Mouse (Mus musculus): Measurements from ENCODE around the gene Pou2f3. TPM values are rescaled to one million over a fixed set of nuclear protein-coding genes. Genes with fewer than 3 reads are reported as not detected.

Pou2f3 gene
- polyA plus RNA-seq, 1 experiment from 2014 or later, result 0.47 TPM

DNA sequence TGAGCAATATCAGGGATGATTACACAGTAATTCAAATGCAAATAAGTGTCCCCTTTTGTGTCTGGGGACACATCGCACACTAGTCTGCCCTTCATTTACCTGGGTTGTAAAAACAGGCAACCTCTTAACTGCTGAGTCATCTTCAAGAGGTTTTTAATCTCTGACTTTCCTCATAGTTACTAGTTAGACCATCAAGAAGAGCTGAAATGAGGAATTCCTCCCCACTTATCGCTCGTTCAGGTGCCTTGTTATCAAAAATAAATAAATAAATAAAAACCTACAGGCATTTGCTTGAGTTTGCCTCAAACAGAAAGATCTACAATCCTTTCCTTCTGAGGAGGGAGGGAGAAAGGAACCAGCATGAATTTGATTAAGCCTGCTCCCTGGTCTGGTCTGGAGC lies 101.4 kb downstream of the Pou2f3 start:
- Histone ChIP-seq H3K4me3 (replicated peaks; ENCODE audit: low read depth, low read length) (no peak overlapping the region), H3K9me3 (replicated peaks; ENCODE audit: low read length) (no peaks in the 10 kb centered on the region), H3K9ac (ENCODE audit: low read depth, low read length) (no peak overlapping the region), H3K27me3 (ENCODE audit: insufficient read depth, low read length) (no peaks in the 10 kb centered on the region), H3K27ac (no peak overlapping the region), H3K4me1 (replicated peaks; ENCODE audit: insufficient read depth, low read length) (no peaks in the 10 kb centered on the region), H3K4me2 (ENCODE audit: low read length) (no peak overlapping the region), H3K36me3 (ENCODE audit: insufficient read depth, low read length) (no peaks in the 10 kb centered on the region)
- 88% methylated on average over 3 of the region's 3 CpGs for WGBS
- DNase-seq (ENCODE audit: low spot score), result no peak
- no peak for TF ChIP-seq CTCF (IDR thresholded peaks at IDR 0.05; ENCODE audit: low read depth)
- no peak for ATAC-seq (replicated peaks; ENCODE audit: low FRiP score, low read depth)

GRCm38 (mm10) chr9:43108081-43108480 lies 102.1 kb downstream of the Pou2f3 start:
- 97% methylated on average over 1 of the region's 1 CpGs for WGBS
- no peak overlapping the region for H3K27ac ChIP-seq
- peaks cover 2% of the 10 kb centered on the region for H3K4me1 ChIP-seq (replicated peaks; ENCODE audit: insufficient read depth, low read length)
- H3K9ac ChIP-seq (ENCODE audit: low read depth, low read length), result no peak overlapping the region
- no peaks in the 10 kb centered on the region for H3K9me3 ChIP-seq (replicated peaks; ENCODE audit: low read length)
- TF ChIP-seq CTCF (IDR thresholded peaks at IDR 0.05; ENCODE audit: low read depth), result no peak
- H3K36me3 ChIP-seq (ENCODE audit: insufficient read depth, low read length), result no peaks in the 10 kb centered on the region
- H3K27me3 ChIP-seq (ENCODE audit: insufficient read depth, low read length), result no peaks in the 10 kb centered on the region
- no peak overlapping the region for H3K4me3 ChIP-seq (replicated peaks; ENCODE audit: low read depth, low read length)
- ATAC-seq (replicated peaks; ENCODE audit: low FRiP score, low read depth) (no peak), DNase-seq (ENCODE audit: low spot score) (no peak)
- no peak overlapping the region for H3K4me2 ChIP-seq (ENCODE audit: low read length)

- Histone ChIP-seq H3K27me3 (ENCODE audit: insufficient read depth, low read length) (no peaks in the 10 kb centered on the region), H3K27ac (0 out of 2 replicates have a peak overlapping the region, but pooled peaks have one; percentile 97), H3K4me1 (replicated peaks; ENCODE audit: insufficient read depth, low read length) (peaks cover 4% of the 10 kb centered on the region), H3K4me3 (replicated peaks; ENCODE audit: low read depth, low read length) (no peak overlapping the region), H3K9me3 (replicated peaks; ENCODE audit: low read length) (no peaks in the 10 kb centered on the region), H3K36me3 (ENCODE audit: insufficient read depth, low read length) (no peaks in the 10 kb centered on the region), H3K9ac (ENCODE audit: low read depth, low read length) (0 out of 2 replicates have a peak overlapping the region, but pooled peaks have one; percentile 10), H3K4me2 (ENCODE audit: low read length) (peak overlapping the region; percentile 81)
- no peak for DNase-seq (ENCODE audit: low spot score)
- no peak for TF ChIP-seq CTCF (IDR thresholded peaks at IDR 0.05; ENCODE audit: low read depth)
- ATAC-seq (replicated peaks; ENCODE audit: low FRiP score, low read depth), result no peak
- WGBS, result 51% methylated on average over 5 of the region's 5 CpGs
Observed at GRCm38 (mm10) chr9:43107555-43107954, 102.6 kb downstream of the Pou2f3 start.

- Histone ChIP-seq H3K27ac (peak within 1 kb of the TSS; percentile 97), H3K4me2 (ENCODE audit: low read length) (peak within 1 kb of the TSS; percentile 81), H3K4me1 (replicated peaks; ENCODE audit: insufficient read depth, low read length) (peaks cover 6% of the 10 kb centered on the region), H3K36me3 (ENCODE audit: insufficient read depth, low read length) (no peaks in the 10 kb centered on the region), H3K9me3 (replicated peaks; ENCODE audit: low read length) (no peaks in the 10 kb centered on the region), H3K9ac (ENCODE audit: low read depth, low read length) (peak within 1 kb of the TSS; percentile 97), H3K27me3 (ENCODE audit: insufficient read depth, low read length) (no peaks in the 10 kb centered on the region), H3K4me3 (replicated peaks; ENCODE audit: low read depth, low read length) (peak within 1 kb of the TSS; percentile 93)
- peak; percentile 90 for DNase-seq (ENCODE audit: low spot score)
- ATAC-seq (replicated peaks; ENCODE audit: low FRiP score, low read depth), result no peak
- TF ChIP-seq CTCF (IDR thresholded peaks at IDR 0.05; ENCODE audit: low read depth), result peak; percentile 84
- WGBS, result 16% methylated on average over 10 of the region's 10 CpGs
Observed at GRCm38 (mm10) chr9:43107187-43107517, 103.0 kb downstream of the Pou2f3 start, which contains the start of gene Arhgef12. Gene Arhgef12 (minus strand): TSS chr9:43107239.

DNA sequence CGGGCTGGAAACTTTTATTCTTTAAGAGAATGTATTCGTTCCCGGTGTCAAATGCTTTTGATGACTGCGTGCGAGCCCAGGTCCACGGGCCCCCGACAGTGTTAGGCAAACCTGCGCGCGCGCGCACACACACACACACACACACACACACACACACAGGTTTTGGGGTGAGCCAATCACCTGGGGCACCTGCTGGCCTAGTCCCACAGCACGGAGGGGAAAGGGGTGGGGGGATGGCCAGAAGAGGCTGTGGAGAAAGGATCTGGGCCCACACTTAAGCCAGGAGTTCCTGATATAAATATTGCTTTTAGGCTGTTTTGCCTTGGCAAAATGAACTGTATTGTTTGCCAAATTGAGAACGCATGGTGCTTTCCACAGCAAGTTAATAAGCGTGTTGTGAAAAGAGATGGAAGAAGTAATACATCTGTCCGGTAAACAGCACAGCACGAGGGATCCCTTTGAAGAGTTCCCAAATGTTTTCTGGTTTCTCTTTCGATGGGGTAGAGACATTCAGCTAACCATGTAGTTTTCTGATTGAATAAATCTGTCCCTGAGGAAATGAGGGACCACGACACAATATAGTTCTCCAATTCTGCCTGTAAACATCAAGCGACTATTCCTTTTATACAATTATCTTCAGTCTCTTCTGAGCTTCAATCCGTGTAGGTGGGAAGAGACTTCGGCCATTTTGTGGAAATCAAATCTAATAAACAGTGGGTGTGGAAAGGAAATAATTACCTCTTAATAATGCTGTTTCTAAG lies 103.6 kb downstream of the Pou2f3 start:
- ATAC-seq (replicated peaks; ENCODE audit: low FRiP score, low read depth) (peak; percentile 26; the same call in 1 of the 2 replicates), DNase-seq (ENCODE audit: low spot score) (peak; percentile 51)
- WGBS, result 11% methylated on average over 22 of the region's 22 CpGs
- peaks cover 10% of the 10 kb centered on the region for H3K4me1 ChIP-seq (replicated peaks; ENCODE audit: insufficient read depth, low read length)
- peak overlapping the region; percentile 97 for H3K27ac ChIP-seq
- peak overlapping the region; percentile 81 for H3K4me2 ChIP-seq (ENCODE audit: low read length)
- no peaks in the 10 kb centered on the region for H3K36me3 ChIP-seq (ENCODE audit: insufficient read depth, low read length)
- no peaks in the 10 kb centered on the region for H3K9me3 ChIP-seq (replicated peaks; ENCODE audit: low read length)
- no peaks in the 10 kb centered on the region for H3K27me3 ChIP-seq (ENCODE audit: insufficient read depth, low read length)
- peak overlapping the region; percentile 93 for H3K4me3 ChIP-seq (replicated peaks; ENCODE audit: low read depth, low read length)
- no peak for TF ChIP-seq CTCF (IDR thresholded peaks at IDR 0.05; ENCODE audit: low read depth)
- peak overlapping the region; percentile 97 for H3K9ac ChIP-seq (ENCODE audit: low read depth, low read length)

- no peaks in the 10 kb centered on the region for H3K9me3 ChIP-seq (replicated peaks; ENCODE audit: low read length)
- no peaks in the 10 kb centered on the region for H3K27me3 ChIP-seq (ENCODE audit: insufficient read depth, low read length)
- peak overlapping the region; percentile 81 for H3K4me2 ChIP-seq (ENCODE audit: low read length)
- no peaks in the 10 kb centered on the region for H3K36me3 ChIP-seq (ENCODE audit: insufficient read depth, low read length)
- H3K27ac ChIP-seq, result peak overlapping the region; percentile 97
- H3K4me1 ChIP-seq (replicated peaks; ENCODE audit: insufficient read depth, low read length), result peaks cover 10% of the 10 kb centered on the region
- TF ChIP-seq CTCF (IDR thresholded peaks at IDR 0.05; ENCODE audit: low read depth), result no peak
- DNase-seq (ENCODE audit: low spot score) (peak; percentile 98), ATAC-seq (replicated peaks; ENCODE audit: low FRiP score, low read depth) (peak; percentile 88)
- H3K4me3 ChIP-seq (replicated peaks; ENCODE audit: low read depth, low read length), result peak overlapping the region; percentile 93
- peak overlapping the region; percentile 97 for H3K9ac ChIP-seq (ENCODE audit: low read depth, low read length)
- WGBS, result under 1% methylated on average over 58 of the region's 91 CpGs
Observed at GRCm38 (mm10) chr9:43105664-43106361, 104.4 kb downstream of the Pou2f3 start.
